Mouse (Mus musculus) left cerebral cortex, adult 11 months (tissue): Measurements from ENCODE around the gene Vps16.

Source experiments
- DNase-seq: peaks from one replicate; pipeline ENCODE4 v3.0.0; 2022; ENCODE audit warnings: low spot score

The Vps16 gene

DNA sequence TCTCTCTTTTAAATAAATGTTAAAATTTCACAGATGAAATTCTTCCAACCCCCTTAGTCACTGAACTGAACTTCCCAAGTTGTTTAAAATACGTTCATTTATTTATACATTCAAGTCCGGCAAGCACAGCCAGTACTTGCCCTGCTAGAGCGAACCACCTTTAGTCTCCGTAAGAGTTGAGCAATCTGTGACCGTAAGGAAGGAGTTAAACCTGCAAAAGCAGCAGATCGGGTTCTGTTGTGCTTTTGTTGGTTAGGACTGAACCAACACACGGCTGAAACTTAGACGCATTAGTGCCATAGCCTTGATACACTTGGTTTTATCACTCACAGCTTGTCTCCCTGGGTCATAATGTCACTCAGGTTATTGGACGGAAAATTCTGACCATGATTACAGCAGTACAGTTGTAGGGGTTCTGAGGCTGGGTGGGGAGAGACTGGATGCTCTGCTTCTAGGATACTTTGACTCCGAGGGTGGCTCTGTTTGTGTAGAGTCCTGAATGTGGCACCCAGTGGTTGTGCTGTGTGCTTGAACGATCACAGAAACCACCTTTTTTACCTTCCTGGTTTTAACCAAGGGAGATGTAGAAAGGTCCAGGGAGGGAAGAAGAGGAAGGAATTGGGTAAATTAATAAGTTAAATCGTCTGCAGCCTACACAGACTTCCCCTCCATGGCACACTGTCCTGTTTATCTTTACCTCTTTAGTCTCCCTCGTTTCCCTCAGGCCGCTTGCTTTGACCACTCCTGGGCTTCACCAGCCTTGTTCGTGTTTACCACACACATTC is 37.3 kb downstream of the Vps16 start:
- no peak for DNase-seq

DNA sequence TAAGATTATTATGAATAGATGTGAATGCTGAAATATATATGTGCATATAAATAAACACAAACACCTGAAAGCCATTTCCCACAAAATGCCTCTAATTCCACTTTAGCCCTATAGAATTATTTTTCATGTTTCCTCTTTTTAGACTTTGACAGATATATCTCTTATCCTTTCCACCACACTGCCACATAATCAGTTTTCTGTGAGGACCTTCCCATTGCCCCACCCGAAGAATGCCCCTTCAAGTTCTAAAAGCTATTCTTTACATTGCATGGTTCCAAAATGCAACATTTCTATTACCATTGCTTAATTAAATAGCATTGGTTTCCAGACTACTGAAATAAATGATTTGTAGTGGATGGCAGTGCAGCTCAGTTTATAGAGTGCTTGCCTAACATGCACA is 42.3 kb downstream of the Vps16 start:
- DNase-seq, result no peak

- no peak for DNase-seq
These were observed 45.2 kb downstream of the Vps16 start for GRCm38 (mm10) chr2:130469366-130469765.

GRCm38 (mm10) chr2:130469935-130470334 is 45.8 kb downstream of the Vps16 start:
- no peak for DNase-seq

DNA sequence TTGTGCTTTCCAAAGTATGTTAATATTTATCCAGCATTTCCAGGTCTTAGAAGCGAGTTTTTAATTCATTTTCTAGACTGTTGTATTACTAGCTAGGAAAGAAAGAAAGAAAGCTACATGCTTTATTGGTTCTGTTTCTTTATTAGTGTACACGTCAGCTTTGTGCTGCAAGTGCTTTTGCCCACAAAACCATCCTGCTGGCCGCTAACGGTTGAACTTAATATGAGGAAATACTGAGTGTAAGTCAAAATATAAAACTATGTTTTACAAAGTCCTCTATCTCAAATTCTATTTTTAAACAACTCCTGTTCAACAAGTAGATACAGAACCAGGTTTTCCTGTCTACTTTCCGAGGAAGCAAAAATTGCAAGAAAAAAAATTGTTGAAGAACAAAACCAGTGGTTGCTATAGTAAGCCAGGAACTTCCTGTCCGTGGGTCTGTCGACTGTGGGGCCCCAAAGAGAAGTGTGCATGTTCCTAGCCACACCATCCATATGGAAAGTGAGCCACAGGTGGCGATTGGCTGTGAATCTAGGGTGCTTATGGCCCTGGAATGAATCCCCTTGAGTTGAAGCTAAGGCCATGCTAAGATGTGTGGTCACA is 48.9 kb downstream of the Vps16 start:
- no peak for DNase-seq

DNA sequence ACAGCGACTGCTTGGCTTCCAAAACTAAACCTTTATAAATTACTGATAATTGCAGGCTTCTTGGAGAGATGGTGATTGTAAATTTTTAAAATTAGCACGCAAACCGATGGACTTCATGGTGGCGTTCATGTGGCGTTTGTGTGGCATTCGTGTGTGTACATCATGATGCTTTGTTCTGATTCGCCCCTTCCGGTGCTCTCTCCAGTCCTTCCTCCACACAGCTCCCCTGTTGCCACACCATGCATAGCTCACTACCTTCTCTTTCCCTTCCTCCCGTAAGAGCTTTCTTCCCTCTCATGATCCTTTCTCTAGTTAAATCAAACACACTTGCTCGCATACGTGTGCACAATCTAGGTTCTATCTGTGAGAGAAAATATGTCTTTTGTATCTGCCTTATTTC is 51.6 kb downstream of the Vps16 start:
- no peak for DNase-seq

GRCm38 (mm10) chr2:130476666-130477297 is 52.6 kb downstream of the Vps16 start:
- no peak for DNase-seq

- no peak for DNase-seq
These were observed 58.0 kb downstream of the Vps16 start for GRCm38 (mm10) chr2:130482177-130482576.

DNA sequence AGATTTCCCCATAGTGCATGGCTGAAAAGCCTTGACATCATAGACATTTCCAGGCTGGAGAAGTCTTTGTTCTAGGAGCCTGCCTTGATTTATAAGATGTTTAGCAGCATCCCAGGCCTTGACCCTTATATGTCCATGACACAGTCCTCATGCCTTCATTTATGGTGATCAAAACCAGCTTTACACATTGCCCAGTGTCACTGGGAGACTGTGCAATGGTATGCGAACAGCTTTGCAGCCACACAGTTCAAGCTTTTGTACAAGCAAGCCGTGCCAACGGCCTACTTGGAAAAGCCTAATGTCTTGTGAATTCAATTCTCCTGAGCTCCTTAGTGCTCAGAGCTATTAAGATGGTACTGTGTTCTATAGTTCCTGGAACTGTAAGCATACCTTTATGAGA is 58.6 kb downstream of the Vps16 start:
- no peak for DNase-seq

DNA sequence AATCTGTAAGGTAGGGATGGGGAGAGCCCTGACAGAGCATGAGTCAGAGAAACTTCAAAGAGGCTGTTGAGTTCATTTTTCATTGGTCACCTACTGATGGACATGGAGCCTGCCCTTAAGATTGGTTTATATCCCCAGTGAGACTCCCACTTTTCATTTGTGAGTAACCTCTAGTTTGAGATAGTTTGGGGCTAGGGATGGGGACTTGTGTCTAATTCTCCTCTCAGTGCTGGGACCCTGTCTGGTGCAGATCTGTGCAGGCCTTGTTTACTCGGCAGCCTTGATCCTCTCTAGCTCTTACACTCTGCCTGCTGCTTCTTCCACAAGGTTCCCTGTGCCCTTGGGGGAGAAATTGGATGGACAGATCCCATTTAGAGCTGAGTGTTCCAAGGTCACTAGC is 60.1 kb downstream of the Vps16 start:
- no peak for DNase-seq

GRCm38 (mm10) chr2:130488002-130488401 is 63.9 kb downstream of the Vps16 start:
- no peak for DNase-seq

- DNase-seq, result no peak
These were observed 64.5 kb downstream of the Vps16 start for GRCm38 (mm10) chr2:130488600-130488999.

DNA sequence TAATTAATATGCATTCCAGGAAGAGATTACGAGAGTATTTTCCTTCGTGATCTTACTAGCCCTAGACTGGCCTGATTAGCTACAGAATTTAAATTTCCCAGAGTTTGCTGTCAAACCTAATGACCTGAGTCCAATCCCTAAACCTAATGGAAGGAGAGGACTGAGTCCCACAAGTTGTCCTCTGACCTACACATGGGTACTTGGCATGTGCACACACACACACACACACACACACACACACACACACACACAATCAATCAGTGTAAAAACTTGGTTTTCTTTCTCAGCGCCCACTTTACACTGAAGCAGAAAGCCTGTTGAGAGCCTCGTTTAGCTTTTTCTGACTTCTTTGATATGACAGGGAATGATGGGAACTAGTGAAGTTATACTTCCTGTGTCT is 67.0 kb downstream of the Vps16 start:
- DNase-seq, result no peak

DNA sequence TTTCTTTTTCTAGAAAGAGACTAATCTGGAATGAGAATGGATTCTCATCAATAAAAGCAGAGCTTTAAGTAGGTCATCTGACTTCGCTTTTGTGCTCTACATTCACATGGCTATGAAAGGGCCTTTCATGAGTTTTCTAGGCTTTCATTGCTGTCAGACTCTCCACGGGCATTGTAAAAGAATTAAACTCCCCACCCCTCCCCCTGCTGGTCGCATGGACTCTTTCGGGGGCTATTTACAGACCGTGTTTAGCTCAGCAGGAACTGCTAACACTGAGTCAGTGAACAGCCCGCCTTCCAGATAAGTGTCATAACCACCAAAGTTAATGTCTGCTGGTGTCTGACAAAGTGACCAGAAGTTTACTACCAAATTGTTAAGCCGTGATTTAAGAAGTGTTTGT is 67.4 kb downstream of the Vps16 start:
- DNase-seq, result peak; percentile 68
